Mouse (Mus musculus): ENCODE measurements at regions not wholly inside any gene's neighbourhood (a gene's known extent, or its start where the extent isn't known, plus 50 kb on each side); places are given as distances from the start of the nearest gene placed in this dataset.

DNA sequence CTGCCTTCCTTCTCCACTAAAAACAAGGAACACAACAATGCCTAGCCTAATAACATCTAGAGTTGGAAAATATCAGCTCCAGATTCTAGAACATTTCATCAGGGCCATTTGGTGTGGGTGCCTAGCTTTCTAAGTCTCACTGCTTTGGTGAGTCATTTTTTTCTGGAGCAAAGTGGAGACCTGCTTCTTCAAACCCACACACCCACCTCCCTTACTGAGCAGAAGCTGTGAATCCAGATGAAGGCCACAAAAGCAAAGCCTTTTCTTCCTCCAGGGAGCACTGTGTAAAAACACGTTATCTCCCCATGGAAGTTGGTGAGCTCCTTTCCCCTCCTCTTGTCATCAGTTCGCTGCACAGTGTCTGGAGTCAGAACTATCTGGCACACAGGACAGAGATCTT lies 294.1 kb downstream of the Mex3b start:
- TF ChIP-seq CTCF (IDR thresholded peaks at IDR 0.05; ENCODE audit: control insufficient read depth, insufficient read depth, insufficient read length) (no peak), MYOD1 (IDR thresholded peaks at IDR 0.05; ENCODE audit: control insufficient read depth, insufficient read length, low read depth) (no peak)

Data from C2C12 (cell line).